Mouse (Mus musculus) MEL-GATA-1-ER (cell line): ENCODE measurements around the gene 6330409D20Rik.

ENCODE experiments used
- DNase-seq: peaks from one replicate; pipeline ENCODE4 v3.0.0-alpha.2; 2012; ENCODE audit warnings: low read depth; ENCODE audit errors: extremely low read depth

The 6330409D20Rik gene

GRCm38 (mm10) chr2:32757056-32757845, 16.4 kb upstream of the 6330409D20Rik start, which contains the start of gene Tor2a:
TSS of gene Tor2a (plus strand) at chr2:32757234.
- DNase-seq, result peak; percentile 86

- DNase-seq, result no peak
Observed at GRCm38 (mm10) chr2:32756674-32757055, 15.8 kb upstream of the 6330409D20Rik start.

- no peak for DNase-seq
Observed at GRCm38 (mm10) chr2:32752181-32752580, 11.4 kb upstream of the 6330409D20Rik start.

GRCm38 (mm10) chr2:32751665-32752033, 10.8 kb upstream of the 6330409D20Rik start:
- no peak for DNase-seq

- no peak for DNase-seq
Observed at GRCm38 (mm10) chr2:32750887-32751664, 10.3 kb upstream of the 6330409D20Rik start.

GRCm38 (mm10) chr2:32750199-32750598, 9.4 kb upstream of the 6330409D20Rik start:
- DNase-seq, result no peak

- no peak for DNase-seq
Observed at GRCm38 (mm10) chr2:32749082-32749481, 8.3 kb upstream of the 6330409D20Rik start.

GRCm38 (mm10) chr2:32744272-32744982, 3.6 kb upstream of the 6330409D20Rik start:
- no peak for DNase-seq

- DNase-seq, result no peak
Observed at GRCm38 (mm10) chr2:32742173-32742531, 1.3 kb upstream of the 6330409D20Rik start.

GRCm38 (mm10) chr2:32741273-32742172, 707 bp upstream of the 6330409D20Rik start:
- no peak for DNase-seq

GRCm38 (mm10) chr2:32739311-32739710, 1.5 kb downstream of the 6330409D20Rik start:
- no peak for DNase-seq

- DNase-seq, result no peak
Observed at GRCm38 (mm10) chr2:32737008-32737407, 3.8 kb downstream of the 6330409D20Rik start.

GRCm38 (mm10) chr2:32736306-32736829, 4.4 kb downstream of the 6330409D20Rik start:
- DNase-seq, result no peak

- no peak for DNase-seq
Observed at GRCm38 (mm10) chr2:32734933-32735332, 5.9 kb downstream of the 6330409D20Rik start.

- no peak for DNase-seq
Observed at GRCm38 (mm10) chr2:32734480-32734879, 6.3 kb downstream of the 6330409D20Rik start.

GRCm38 (mm10) chr2:32732695-32733094, 8.1 kb downstream of the 6330409D20Rik start:
- DNase-seq, result no peak

- no peak for DNase-seq
Observed at GRCm38 (mm10) chr2:32731911-32732310, 8.9 kb downstream of the 6330409D20Rik start.

GRCm38 (mm10) chr2:32730854-32731253, 10.0 kb downstream of the 6330409D20Rik start:
- no peak for DNase-seq

GRCm38 (mm10) chr2:32729547-32729946, 11.3 kb downstream of the 6330409D20Rik start:
- DNase-seq, result no peak

GRCm38 (mm10) chr2:32728463-32728862, 12.4 kb downstream of the 6330409D20Rik start:
- DNase-seq, result no peak

GRCm38 (mm10) chr2:32727435-32727834, 13.4 kb downstream of the 6330409D20Rik start:
- peak; percentile 96 for DNase-seq
